Mouse (Mus musculus) liver, embryonic 14.5 days (tissue): ENCODE data around the gene Kcne1.

Experiments used
- CTCF ChIP-seq: IDR thresholded peaks from 2 replicates; pipeline ENCODE4 v1.5.1; 2016; ENCODE audit warnings: antibody characterized with exemption, low read depth, control low read depth
- EP300 ChIP-seq: IDR thresholded peaks from 2 replicates; pipeline ENCODE4 v1.6.1; 2016; ENCODE audit warnings: antibody characterized with exemption, low read depth

DNA sequence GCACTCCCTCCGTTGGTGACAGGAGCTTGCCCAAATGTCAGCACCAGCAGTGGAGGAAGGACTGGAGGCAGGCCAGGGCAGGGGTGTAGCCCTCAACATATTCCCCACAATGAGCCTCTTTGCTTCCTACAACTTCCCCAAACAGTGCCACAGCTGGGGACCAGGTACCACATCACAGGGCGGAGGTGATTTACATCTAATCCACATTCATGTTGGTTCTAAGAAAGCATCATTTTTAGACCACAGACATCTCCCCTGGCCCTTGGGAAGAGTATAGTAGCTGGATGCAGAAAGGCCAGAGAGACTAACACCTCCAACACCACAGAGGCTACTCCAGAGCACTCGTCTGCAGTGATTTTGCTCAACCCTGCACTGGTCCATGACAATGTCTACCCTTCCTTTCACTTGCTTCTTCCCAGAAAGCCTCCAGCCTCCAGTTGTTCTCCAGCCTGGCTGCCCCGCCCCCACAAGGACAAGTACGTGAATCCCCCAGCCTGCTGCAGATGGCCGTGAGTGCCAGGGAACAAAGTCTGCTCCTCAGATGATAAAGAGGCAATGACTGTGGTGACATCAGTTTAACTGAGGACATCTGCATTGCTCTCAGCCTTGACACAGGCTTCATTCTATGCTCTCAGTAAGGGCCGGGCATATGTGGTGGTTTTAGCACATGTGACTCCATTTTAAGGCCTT, 43.1 kb downstream of the Kcne1 start:
- TF ChIP-seq CTCF (no peak), EP300 (no peak)
